ENCODE assay signal across 25 mouse cellular contexts in the genomic region with DNA sequence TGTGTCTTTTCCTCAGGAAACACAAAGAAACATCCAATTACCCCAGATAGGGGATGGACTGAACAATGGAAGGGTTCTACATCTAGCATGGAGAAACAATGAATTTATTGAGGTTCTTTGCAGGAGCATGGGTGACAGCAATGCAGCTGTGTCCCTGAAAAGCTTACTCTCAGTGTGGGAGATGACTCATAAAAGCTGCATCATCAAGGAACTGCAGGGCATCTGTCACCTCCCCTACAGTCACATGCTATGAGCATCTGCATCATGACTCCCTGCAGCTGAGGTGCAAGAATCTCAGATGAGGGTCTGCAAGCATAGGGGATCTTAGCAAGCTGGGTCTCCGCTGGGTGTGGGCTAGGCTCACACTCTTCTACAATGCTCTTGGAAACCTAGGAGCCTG. TPM values are rescaled to one million over a fixed set of nuclear protein-coding genes. Genes with fewer than 3 reads are reported as not detected.
DNase-seq lines count a peak whose midpoint lies in the region; ATAC-seq and TF ChIP-seq lines count a peak whose summit lies in the region.
"Had no signal": no experiment of that assay in that cellular context is flagged by ENCODE, and none has a peak within 500 bp of the region (broad histone marks: within the 10 kb centered on the region; RNA-seq: fewer than 3 reads in every experiment).

No protein-coding gene starts in this region.

- no peaks in the 10 kb centered on the region for H3K27me3 ChIP-seq in hindbrain, embryonic 13.5 days

- no peaks in the 10 kb centered on the region for H3K36me3 ChIP-seq in hindbrain, embryonic 13.5 days
- H3K36me3 ChIP-seq: heart, embryonic 13.5 days; limb, embryonic 13.5 days; liver, embryonic 15.5 days had no signal

- WGBS in hindbrain, embryonic 13.5 days: 92% methylated on average over 1 of the region's 1 CpGs

- no peaks in the 10 kb centered on the region for H3K4me1 ChIP-seq in hindbrain, embryonic 13.5 days (replicated peaks)
- H3K4me1 ChIP-seq: heart, embryonic 13.5 days; limb, embryonic 13.5 days had no signal

- ATAC-seq in hindbrain, embryonic 13.5 days (ENCODE audit: low FRiP score): no peak
- ATAC-seq: hindbrain, embryonic 16.5 days; lung, postnatal 0 days; midbrain, embryonic 16.5 days had no signal

- no peak for TF ChIP-seq CTCF in left cerebral cortex, adult 2 months (IDR thresholded peaks at IDR 0.05)

- H3K4me3 ChIP-seq in left cerebral cortex, adult 2 months: no peak overlapping the region
- H3K4me3 ChIP-seq in hindbrain, embryonic 13.5 days: no peak overlapping the region
- H3K4me3 ChIP-seq: gastrocnemius, adult 2 months; heart, embryonic 13.5 days; limb, embryonic 13.5 days; liver, embryonic 15.5 days had no signal

- H3K4me2 ChIP-seq in hindbrain, embryonic 13.5 days: no peak overlapping the region
- H3K4me2 ChIP-seq: heart, embryonic 13.5 days; limb, embryonic 13.5 days; liver, embryonic 15.5 days had no signal

- no peaks in the 10 kb centered on the region for H3K9me3 ChIP-seq in hindbrain, embryonic 13.5 days
- H3K9me3 ChIP-seq: limb, embryonic 13.5 days; liver, embryonic 15.5 days had no signal

- DNase-seq in adrenal gland, adult 8-10 months: peak; percentile 27
- no peak for DNase-seq in adrenal gland, postnatal 10 days
- peak; percentile 76 for DNase-seq in layer of hippocampus, adult 9-11 months
- no peak for DNase-seq in layer of hippocampus, postnatal 14 days (ENCODE audit: low spot score in 2 of 2)
- DNase-seq in 3T3-L1 (ENCODE audit: low read depth, low spot score): peak; percentile 40
- DNase-seq in left cerebral cortex, adult 2 months (ENCODE audit: extremely low spot score in 1 of 2, low spot score in 2 of 2): no peak
- no peak for DNase-seq in thymus, postnatal 36 days
- DNase-seq: B cell, adult 2 months; cerebellum, postnatal 14 days; gastrocnemius, adult 2 months; heart, adult 11 months; heart, postnatal 36 days; kidney, adult 18-20 months; kidney, postnatal 10 days; thymus, adult 18-20 months had no signal

- H3K27ac ChIP-seq in left cerebral cortex, adult 2 months: peak overlapping the region; percentile 57; the same call in 1 of the 2 replicates
- H3K27ac ChIP-seq in hindbrain, embryonic 13.5 days: no peak overlapping the region
- H3K27ac ChIP-seq: gastrocnemius, adult 2 months; heart, embryonic 13.5 days; limb, embryonic 13.5 days; liver, embryonic 15.5 days had no signal

- no peak overlapping the region for H3K9ac ChIP-seq in hindbrain, embryonic 13.5 days
- H3K9ac ChIP-seq: heart, embryonic 13.5 days; limb, embryonic 13.5 days; liver, embryonic 15.5 days had no signal

- intact Hi-C loops in left cerebral cortex, adult 2 months (cut with DNase I): no loop called here

RNA-seq across cellular contexts. Expression of gene Fam234b, which starts 22.8 kb away (rescaled TPM):
- total RNA-seq in adrenal gland, adult 8-10 months (2022): 10 to 100 TPM; 26.3 to 39.8 (median 36.7) TPM
- 10 to 100 TPM; 25.9 to 29.4 TPM for total RNA-seq in adrenal gland, postnatal 10 days (2021)
- total RNA-seq in layer of hippocampus, postnatal 14 days (2021): 100 to 1,000 TPM; 122 to 133 TPM
- 100 to 1,000 TPM; 167 to 178 TPM for total RNA-seq in left cerebral cortex, adult 2 months (2021)
- 85.5 and 87.9 TPM in 2 replicates for polyA plus RNA-seq in hindbrain, embryonic 13.5 days (2015; fragmentation: Nextera tagmentation; extraction: Ambion mirVana)

RNA-seq across cellular contexts. Expression of gene Hebp1, which starts 22.8 kb away (rescaled TPM):
- total RNA-seq in adrenal gland, adult 8-10 months (2022): 10 to 100 TPM; 13.4 to 37.5 (median 24.8) TPM
- total RNA-seq in adrenal gland, postnatal 10 days (2021): 10 to 100 TPM; 47.4 to 58.4 TPM
- 10 to 100 TPM; 54.1 to 62.0 TPM for total RNA-seq in layer of hippocampus, postnatal 14 days (2021)
- 10 to 100 TPM; 45.3 to 46.9 TPM for total RNA-seq in left cerebral cortex, adult 2 months (2021)
- polyA plus RNA-seq in hindbrain, embryonic 13.5 days (2015; fragmentation: Nextera tagmentation; extraction: Ambion mirVana): 2.9 and 4.2 TPM in 2 replicates

RNA-seq across cellular contexts. Expression of gene Gprc5d, which starts 56.9 kb away (rescaled TPM):
- total RNA-seq in adrenal gland, adult 8-10 months (2022): not detected
- not detected for total RNA-seq in adrenal gland, postnatal 10 days (2021)
- total RNA-seq in layer of hippocampus, postnatal 14 days (2021): not detected
- under 1 TPM in 1 of 2 experiments, not detected in 1; 0.26 TPM for total RNA-seq in left cerebral cortex, adult 2 months (2021)
- not detected in 2 replicates for polyA plus RNA-seq in hindbrain, embryonic 13.5 days (2015; fragmentation: Nextera tagmentation; extraction: Ambion mirVana)
- total RNA-seq: gastrocnemius, adult 2 months; heart, postnatal 36 days; layer of hippocampus, postnatal 10 days; megakaryocyte, adult 5-6 weeks had no signal
- polyA plus RNA-seq: forebrain, embryonic 11.5 days; heart, embryonic 13.5 days; hindbrain, embryonic 16.5 days; limb, embryonic 13.5 days; lung, postnatal 0 days; midbrain, embryonic 16.5 days had no signal

Comparison
In these comparisons a context has a peak if more than half of its experiments do, and no peak if none do; other contexts are left out.
1. DNase-seq: peak in adrenal gland, adult 8-10 months (single experiment), layer of hippocampus, adult 9-11 months (single experiment) and 3T3-L1 (single experiment); none in adrenal gland, postnatal 10 days (single experiment), layer of hippocampus, postnatal 14 days (0 of 2), left cerebral cortex, adult 2 months (0 of 2) and thymus, postnatal 36 days (0 of 2).